ENCODE assay signal across 8 mouse cellular contexts in the genomic region with DNA sequence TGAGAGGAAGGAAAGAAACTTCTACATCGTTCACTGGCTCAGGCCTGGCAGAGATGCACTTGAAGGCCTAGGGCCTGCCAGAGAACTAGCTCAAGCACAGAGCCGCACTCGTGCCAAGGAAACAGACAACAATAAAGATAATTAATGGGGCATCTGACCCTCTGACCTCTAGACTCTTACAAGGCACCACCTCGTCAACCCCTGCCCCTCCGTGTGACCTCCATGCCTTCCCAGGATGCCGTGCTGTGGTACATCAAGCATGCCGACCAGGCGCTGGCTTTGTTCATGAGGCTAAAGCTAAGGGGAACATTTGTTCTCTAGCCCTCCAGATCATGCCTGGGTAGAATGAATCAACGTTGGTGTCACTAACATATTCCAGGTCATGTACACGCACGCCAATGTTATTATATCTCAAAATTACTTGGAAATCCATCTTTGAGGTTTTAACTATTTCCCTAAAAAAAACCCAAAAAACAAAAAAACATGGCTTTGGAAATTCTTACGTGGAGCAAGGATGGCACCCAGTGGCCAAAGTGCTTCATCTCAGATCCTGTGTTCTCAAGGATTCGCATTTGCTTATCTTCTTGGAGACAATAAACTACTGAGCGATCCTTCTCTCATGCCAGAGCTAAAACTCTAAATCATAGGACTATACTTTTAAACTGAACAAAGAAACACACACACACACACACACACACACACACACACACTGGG.
DNase-seq lines count a peak whose midpoint lies in the region; ATAC-seq and TF ChIP-seq lines count a peak whose summit lies in the region.
"Had no signal": no experiment of that assay in that cellular context is flagged by ENCODE, and none has a peak within 500 bp of the region (broad histone marks: within the 10 kb centered on the region; RNA-seq: fewer than 3 reads in every experiment).

No protein-coding gene starts in this region.

- WGBS in kidney, embryonic 14.5 days: 14% methylated on average over 14 of the region's 14 CpGs
- 41% methylated on average over 14 of the region's 14 CpGs for WGBS in lung, postnatal 0 days

- no peak overlapping the region for H3K4me3 ChIP-seq in kidney, embryonic 14.5 days (ENCODE audit: low read length)
- no peak overlapping the region for H3K4me3 ChIP-seq in lung, postnatal 0 days (ENCODE audit: low read depth, low read length)

- TF ChIP-seq EP300 in lung, postnatal 0 days (IDR thresholded peaks at IDR 0.05): no peak

- TF ChIP-seq CTCF in lung, postnatal 0 days (IDR thresholded peaks at IDR 0.05): peak; percentile 69

- no peaks in the 10 kb centered on the region for H3K27me3 ChIP-seq in kidney, embryonic 14.5 days (ENCODE audit: control insufficient read depth, insufficient read depth, low read length)
- H3K27me3 ChIP-seq in lung, postnatal 0 days (replicated peaks; ENCODE audit: insufficient read depth, low read length): no peaks in the 10 kb centered on the region

- peak overlapping the region; percentile 7; the same call in 1 of the 2 replicates for H3K27ac ChIP-seq in kidney, embryonic 14.5 days (ENCODE audit: low read depth, low read length)
- no peak overlapping the region for H3K27ac ChIP-seq in lung, postnatal 0 days (ENCODE audit: low read length)

- DNase-seq in kidney, adult 8-10 months: no peak
- peak; percentile 13 for DNase-seq in Muller cell, postnatal 12 days (ENCODE audit: inconsistent ontology term)
- DNase-seq in embryo, embryonic 10.5 days (ENCODE audit: low spot score): peak; percentile 89
- peak; percentile 44 for DNase-seq in lung, postnatal 0 days (ENCODE audit: low spot score)
- DNase-seq in thymus, postnatal 36 days: no peak
- DNase-seq in cerebellum, postnatal 4 days (ENCODE audit: low spot score in 2 of 2): no peak

- ATAC-seq in kidney, embryonic 14.5 days (ENCODE audit: low FRiP score, low TSS enrichment): no peak
- ATAC-seq in lung, postnatal 0 days: peak; percentile 18; the same call in 1 of the 2 replicates
- ATAC-seq: inflammation-experienced regulatory T-cells, adult 6 months had no signal

- H3K4me1 ChIP-seq in kidney, embryonic 14.5 days (ENCODE audit: control insufficient read depth, insufficient read depth, low read length): peaks cover 35% of the 10 kb centered on the region
- no peaks in the 10 kb centered on the region for H3K4me1 ChIP-seq in lung, postnatal 0 days (ENCODE audit: insufficient read depth, low read depth, low read length)

- no peak overlapping the region for H3K4me2 ChIP-seq in kidney, embryonic 14.5 days (replicated peaks; ENCODE audit: low read depth, low read length)
- H3K4me2 ChIP-seq in lung, postnatal 0 days (replicated peaks; ENCODE audit: low read depth, low read length): no peak overlapping the region

- no peaks in the 10 kb centered on the region for H3K36me3 ChIP-seq in kidney, embryonic 14.5 days (ENCODE audit: control insufficient read depth, insufficient read depth, low read length)
- H3K36me3 ChIP-seq in lung, postnatal 0 days (ENCODE audit: insufficient read depth, low read length): no peaks in the 10 kb centered on the region

- no peaks in the 10 kb centered on the region for H3K9me3 ChIP-seq in kidney, embryonic 14.5 days (ENCODE audit: control insufficient read depth, low read length)
- H3K9me3 ChIP-seq in lung, postnatal 0 days (ENCODE audit: low read length): no peaks in the 10 kb centered on the region

- no peak overlapping the region for H3K9ac ChIP-seq in kidney, embryonic 14.5 days (ENCODE audit: low read depth, low read length)
- no peak overlapping the region for H3K9ac ChIP-seq in lung, postnatal 0 days (replicated peaks; ENCODE audit: low read depth)

Comparison
In these comparisons a context has a peak if more than half of its experiments do, and no peak if none do; other contexts are left out.
1. DNase-seq: peak in Muller cell, postnatal 12 days (single experiment), embryo, embryonic 10.5 days (single experiment) and lung, postnatal 0 days (single experiment); none in kidney, adult 8-10 months (0 of 2), thymus, postnatal 36 days (0 of 2) and cerebellum, postnatal 4 days (0 of 2).